Mouse (Mus musculus) ovary, postnatal 14 days (tissue): ENCODE data around the gene Gcsam.
A peak's percentile ranks its signal among the peaks of the same experiment; 100 is the strongest.

Experiments
- DNase-seq: peaks from one replicate; pipeline ENCODE4 v3.0.0; 2022; ENCODE audit warnings: low spot score

Gcsam gene

DNA sequence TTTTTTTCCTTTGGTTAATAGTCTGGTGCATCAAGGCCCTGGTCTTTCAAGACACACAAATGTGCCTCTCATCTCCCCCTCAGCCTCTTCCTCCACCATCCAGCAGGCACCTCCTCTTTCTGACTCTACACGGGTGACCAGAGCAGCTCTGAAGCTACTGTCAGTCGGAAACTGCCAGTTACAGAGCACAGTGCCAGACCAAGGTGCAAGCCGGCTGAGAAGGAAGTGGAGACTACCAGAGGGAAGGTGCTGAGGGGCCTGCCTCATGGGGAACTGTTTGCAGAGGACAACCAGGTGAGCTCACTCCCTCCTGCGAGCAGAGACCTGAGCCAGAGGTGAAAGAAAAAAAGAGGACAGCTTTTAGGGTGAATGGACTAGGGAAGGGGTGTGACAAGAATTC is at the start of gene Gcsam:
Gcsam (plus strand) TSS at position 114 of the 400 bp plus-strand sequence.
- no peak for DNase-seq

DNA sequence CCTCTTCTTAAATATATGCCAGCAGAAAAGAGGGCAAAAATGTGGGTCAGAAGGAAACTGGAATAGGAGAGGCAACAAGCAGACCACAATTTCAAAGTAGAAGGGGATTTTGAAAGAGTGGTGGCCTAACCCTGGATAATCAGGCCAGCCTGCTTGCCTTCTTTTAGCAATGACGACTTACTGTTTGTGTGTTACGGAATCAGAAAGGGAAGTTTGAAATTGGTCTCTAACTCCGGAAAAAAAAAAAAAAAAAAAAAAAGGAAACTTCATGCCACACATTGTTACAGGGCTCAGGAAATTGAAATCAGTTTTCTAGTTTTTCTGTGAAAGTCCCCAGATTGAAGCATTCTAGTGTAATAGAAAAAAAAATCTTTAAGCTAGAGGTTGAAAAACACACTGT is 48.4 kb upstream of the Gcsam start:
- DNase-seq: no peak

DNA sequence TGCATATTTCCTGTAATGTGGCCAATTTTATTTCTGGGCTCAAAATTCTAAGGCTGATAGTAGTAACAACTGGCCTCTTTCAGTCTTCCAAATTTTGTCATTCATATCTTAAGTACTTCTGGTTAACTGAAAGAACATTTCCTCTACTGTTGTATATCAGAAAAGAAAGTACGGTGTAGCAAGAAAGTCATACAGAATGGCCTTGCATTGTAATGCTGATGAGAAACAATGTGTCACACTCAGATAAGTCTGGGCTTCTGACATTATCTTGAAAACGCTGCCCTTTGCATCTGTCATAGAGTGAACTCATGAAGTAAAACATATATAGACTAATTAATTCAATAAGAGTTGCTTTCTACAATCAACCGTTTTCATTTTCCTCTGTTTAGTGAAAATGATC is 37.9 kb upstream of the Gcsam start:
- no peak for DNase-seq

DNA sequence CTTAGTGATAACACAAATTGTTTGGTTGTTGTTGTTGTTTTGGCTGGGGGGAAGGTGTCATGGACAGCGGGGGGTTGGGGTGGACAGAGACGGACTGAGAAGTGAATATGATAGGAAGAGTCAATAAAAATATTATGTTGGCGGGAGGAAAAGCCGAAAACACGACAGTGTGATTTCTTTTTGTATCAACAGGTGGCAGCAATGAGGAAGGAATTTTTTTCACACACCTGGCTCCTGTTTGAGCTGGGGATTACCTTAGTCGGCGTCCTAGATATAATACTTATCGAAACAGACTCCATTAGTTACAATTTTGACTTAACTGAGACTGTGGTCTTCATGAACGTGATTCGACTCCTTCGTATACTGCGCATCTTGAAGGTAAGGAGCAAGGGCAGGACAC is 30.3 kb upstream of the Gcsam start:
- DNase-seq: no peak

DNA sequence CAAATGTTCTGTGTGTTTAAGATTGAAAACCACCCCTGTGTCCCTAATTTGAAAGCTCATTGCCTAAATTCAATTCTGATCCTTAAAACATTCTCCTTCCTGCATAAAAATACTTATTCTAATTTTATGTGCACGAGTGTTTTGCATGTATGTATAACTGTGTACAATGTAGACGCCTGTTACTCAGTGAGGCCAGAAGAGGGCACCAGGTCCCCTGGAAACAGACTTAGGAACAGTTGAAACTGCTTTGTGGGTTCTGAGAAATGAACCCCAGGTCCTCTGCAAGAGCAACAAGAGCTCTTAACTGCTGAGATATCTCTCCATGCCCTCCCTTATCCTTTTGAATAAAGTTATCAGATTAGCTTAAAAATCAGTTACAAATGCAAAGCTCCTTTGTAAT is 27.7 kb upstream of the Gcsam start:
- DNase-seq: no peak

DNA sequence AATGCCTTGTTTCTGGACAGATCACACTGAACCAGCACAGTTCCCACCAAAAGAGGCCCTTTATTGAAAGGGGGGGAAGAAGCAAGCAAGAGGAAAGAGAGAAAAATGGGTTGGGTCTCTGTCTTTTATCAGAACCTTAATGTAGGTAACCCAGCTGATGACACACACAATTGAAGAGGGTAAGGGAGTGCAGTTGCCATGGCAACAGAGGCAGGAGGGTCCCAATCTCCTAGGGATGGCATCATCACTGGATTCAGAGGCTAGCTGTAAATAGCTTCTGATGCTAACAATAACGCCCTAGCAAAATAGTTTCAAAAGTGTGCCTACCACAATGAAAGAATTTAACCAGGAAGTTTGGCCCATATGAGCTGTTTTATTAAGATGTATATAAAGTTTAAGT is 16.5 kb upstream of the Gcsam start:
- DNase-seq: no peak

DNA sequence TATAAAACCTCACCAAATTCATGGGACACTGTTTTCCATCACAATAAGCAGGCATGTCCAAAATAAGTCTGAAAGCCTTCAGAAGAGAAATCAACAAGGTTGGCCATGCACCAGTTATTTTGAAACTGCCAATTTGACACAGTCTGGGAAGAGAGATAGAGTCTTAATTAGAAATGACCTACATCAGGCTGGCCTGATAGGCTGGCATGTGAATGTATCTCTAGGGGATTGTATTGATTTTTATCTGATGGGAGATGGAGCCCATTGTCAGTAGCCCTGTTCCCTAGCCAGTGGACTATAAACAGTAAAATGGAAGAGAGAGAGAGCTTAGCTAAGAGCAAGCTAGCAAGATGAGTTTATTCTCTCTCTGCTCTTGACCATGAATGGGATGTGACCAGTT is 14.7 kb upstream of the Gcsam start:
- no peak for DNase-seq

DNA sequence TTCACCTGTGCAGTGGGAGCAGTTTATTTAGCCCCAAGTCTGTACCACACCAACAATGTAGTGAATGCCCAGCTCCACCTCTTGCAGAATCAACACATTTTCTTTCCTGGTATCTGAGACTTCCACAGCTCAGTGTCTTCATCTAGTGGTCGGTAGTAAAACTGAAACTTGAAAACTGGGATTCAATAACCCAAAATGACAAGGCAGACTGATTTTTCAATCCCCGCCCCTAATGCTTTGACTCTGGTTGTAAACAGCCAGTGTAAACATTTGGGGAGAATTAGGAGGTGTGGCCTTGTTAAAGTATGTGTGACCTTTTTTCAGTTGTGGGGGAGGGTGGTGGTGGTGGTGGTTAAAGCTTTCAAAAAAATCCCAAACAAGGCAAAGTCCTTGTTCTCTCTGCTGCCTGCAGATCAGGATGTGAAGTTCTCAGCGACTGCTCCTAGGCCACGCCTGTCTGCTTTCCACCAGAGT is 1.7 kb upstream of the Gcsam start:
- DNase-seq: no peak

DNA sequence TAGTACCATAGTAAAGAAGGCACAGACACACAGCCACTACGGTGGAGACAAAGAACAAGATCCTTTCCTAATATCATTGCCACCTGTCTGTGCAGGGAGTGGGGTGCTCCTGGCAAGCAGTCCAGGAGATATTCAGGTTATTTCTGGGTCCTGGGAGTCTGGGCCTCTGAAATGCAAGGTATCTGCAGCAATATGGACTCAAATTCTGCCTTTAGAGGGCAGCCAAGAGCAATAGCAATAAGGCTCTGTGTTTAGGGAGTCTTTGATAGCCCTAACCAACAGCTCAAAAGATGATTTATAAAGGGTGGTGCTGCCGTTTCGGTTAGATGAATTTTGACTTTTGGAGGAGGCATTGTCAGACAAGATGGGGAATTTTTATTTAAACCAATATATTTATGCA is 880 bp upstream of the Gcsam start:
- no peak for DNase-seq

DNA sequence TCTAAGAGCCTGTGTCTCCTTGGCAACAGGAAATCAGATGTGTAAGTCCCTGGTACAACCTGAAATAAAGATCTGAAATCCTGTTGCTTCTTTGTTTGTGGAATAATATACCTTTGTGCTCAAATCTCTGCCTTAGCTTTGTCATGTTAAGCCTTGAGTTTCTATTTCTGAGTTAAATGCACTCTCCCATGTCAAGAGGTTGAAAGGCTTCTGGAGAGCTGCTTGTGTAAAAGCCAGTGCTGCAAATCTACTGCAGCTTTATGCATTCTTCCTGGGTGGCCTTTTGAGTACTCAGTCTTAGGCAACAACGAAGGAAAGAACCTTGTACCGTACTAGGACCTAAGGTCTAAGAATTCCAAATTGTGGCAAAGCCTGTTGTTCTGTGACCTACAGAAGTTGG is 3.1 kb downstream of the Gcsam start:
- DNase-seq: no peak

DNA sequence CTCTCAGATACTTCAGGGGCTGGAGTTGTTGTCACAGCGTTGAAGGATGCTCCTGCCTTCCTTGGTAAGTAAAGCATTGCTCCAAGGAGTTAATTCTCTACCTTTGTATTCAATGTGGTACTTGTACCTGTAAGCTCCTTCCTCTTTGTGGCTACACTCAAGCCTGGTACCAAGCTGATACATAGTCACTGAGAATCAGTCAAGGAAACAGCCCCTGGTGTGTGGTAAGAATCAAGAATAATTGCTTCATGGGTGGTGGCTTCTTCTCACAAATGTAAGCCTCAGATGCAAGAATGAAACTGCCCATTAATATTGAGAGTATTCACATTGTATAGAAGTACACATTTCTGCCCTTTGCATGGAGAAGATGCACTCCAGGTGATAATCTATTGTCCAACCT is 5.8 kb downstream of the Gcsam start:
- DNase-seq: no peak

DNA sequence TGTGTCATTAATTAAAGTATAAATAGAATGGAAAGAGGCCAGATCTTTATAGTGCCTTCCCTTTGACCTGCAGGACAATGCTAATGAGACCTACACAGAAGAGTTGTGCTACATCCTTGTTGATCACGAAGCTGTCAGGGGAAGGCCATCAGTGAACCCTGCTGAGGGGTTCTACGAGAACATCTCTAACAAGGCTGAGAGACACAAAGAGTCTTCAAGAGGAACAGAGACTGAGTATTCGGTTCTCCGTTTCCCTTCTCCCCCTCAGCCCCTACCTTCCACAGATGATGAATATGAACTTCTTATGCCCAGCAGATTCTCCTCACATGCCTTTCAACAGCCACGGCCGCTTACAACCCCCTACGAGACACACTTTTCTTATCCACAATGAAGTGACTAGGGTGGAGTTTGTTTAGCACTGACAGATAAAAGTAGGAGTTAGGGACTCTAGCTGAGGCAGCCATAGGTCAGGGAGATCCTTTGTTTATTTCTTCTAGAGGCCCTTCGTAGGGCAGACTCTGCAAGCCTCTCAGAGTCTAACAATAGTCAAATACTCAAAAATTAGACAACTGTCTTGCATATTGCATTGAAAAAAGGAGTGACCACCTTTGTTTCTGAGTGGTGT is 9.7 kb downstream of the Gcsam start:
- DNase-seq: no peak

DNA sequence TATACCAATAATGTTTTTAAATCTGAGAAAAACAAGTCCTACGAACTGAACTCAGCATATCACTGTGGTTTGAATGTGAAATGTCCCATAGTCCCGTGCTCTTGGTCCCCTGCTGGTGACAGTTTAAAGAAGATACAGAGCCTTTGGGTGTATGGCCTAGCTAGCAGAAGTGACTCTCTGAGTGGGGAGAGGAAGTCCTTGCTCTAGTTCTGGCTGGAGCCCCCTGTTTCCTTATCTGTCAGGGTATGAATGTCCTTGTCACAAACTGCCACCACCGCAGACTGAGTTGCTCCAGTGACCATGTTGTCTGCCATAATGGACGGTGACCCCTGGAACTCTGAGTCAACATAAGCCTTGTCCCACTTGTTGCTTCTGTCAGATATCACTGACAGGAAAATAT is 13.1 kb downstream of the Gcsam start:
- DNase-seq: no peak

DNA sequence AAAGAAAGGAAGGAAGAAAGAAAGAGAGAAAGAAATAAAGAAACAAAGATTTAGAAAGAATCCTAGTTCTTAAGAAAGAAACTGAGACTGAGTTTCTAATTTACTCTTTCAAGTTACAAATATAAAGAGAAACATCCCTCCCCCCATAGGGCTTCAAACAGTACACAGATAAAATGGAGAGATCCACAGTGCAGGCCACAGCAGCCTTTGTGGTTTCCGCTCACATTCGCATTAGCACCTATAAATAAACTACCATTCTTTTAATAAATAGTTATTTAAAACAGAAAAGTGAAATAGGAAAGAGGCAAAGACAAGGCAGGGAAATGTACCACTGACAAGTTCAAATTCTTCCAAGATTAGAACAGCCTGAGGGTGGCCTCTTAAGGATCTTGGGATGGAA is 14.6 kb downstream of the Gcsam start:
- DNase-seq: no peak

DNA sequence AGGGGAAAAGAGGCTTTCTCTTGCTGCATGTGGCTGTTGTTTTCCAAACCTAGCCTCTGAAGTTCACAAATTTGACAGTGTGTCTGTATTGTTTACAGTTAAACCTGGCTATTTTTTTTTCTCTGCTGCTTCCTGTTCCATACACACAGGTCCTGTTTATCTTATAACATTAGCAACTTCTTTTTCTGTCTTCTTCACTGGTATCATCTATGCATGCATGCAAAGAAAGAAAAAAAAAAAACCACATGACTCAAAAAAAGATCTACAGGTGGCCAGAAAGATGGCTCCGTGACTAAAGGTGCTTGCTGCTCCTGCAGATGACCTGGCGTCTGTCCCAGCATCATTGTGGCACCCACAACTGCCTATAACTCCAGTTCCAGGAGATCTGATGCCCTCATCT is 15.2 kb downstream of the Gcsam start:
- DNase-seq: no peak

DNA sequence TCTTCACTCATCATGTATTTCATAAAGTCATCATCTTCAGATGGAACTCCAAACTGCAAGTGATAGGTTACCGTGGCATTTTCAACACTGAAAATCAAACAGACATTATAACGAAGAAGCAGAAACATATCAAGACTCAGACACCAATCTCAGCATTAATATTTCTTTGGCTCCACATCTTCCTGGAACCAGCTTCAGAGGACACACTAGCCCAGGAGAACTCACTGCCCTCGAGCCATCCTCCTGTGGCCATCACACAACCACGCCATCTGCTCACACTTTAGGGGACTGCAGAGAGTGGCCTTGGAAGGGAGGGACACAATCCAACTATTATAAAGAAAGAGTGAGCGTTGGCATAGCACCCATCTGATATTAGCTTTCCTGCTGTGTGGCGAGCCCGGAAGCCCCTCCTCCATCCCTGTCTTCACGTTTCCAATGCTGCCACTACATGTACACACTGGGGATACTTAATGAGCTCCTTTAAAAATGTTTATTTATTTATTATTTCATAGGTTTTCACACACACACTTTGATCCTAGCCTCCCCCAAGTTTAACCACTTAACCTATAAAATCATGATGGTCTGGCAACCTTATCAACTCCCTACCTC is 19.4 kb downstream of the Gcsam start:
- DNase-seq: no peak

DNA sequence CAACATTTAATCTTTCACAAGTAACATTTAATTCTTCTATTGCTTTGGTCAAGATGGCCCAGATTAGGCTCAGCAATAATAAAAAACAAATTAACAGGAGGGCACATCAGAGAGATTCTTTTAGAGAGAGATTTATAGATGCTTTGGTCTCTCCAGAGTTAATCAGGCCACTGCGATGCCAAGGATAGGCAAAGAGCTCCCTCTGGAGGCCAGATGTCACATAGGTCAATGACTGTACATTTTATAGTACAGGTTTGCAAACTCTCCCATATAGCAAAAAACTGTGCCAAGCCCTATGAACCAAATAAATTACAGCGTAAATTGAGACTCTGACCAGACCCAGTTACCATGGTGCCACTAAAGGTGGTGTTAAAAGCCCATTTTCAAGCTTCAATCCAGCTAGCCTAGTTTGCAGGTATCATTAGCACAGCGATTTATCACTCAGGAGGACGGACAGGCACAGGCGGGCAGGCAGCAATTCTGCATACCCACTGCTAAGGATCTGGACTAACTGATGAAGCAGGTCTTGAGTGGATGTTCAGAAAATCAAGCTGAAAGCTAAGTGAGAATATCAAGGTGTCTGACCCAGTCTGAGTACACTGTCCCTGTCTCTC is 20.3 kb downstream of the Gcsam start:
- DNase-seq: peak; percentile 62

DNA sequence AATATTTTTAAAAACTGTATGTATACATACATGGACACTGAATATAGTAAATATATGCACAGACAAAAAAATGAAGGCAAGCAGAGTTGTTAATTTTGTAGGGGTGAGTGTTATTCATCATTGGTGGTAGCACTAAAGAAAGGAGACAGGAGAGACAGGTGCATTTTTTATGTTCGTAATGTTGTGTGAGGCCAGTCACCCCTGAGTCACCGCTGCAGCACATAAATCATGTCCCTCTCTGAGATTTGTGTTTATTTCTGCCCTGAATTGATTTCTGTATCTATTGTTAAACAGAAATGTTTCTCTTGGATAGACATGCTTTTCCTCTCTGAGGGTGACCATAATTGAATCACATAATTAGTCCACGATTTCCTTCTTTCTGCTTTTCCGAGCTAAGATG is 22.2 kb downstream of the Gcsam start:
- DNase-seq: no peak

DNA sequence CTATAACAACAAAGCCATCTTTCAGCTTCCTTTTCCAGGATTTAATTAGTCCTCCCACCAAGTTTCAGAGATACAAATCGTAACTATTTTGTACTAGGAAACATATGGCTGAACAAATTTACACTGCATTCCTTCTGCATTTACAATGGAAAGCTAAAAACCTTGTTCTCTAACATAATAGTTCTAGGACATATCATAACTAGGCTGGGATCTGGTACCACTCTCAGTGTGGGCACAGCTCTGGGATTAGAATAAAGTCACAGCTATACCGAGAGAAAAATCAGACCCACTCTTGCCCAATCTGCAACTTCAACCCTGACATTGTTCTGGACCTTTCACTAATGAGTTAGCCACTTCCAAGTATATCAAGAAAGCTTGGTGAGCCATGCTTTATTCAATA is 25.6 kb downstream of the Gcsam start:
- no peak for DNase-seq

DNA sequence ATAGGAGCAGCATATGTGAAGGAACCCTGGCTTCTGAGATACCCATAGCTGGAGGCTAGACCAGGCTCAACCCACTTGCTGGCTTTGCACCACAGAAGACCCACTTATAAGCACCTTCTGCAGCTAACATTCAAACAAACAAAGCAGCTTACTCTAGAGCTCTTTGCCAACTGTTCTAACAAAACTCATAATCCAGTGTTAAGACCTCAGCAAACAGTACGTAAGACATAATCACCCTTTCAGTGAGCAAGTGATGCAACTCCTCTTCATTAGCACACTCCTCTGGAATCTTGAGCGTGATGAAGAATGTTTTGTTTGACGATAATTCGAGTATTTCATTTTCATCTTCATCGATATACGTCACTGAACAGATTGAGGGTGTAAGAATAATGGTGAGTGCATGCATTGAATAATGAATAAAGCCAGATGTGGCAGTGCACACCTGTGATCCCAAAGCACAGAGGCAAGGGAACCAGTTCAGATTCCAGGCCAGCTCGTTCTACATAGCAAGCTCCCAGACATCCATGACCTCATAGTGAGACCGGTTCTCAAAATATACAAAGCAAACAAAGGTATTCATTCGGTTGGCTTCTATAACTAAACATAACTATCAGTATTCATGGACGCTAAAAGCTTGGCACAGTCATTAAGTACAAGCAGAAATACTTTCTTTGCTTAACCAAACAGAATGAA is 30.0 kb downstream of the Gcsam start:
- DNase-seq: no peak

DNA sequence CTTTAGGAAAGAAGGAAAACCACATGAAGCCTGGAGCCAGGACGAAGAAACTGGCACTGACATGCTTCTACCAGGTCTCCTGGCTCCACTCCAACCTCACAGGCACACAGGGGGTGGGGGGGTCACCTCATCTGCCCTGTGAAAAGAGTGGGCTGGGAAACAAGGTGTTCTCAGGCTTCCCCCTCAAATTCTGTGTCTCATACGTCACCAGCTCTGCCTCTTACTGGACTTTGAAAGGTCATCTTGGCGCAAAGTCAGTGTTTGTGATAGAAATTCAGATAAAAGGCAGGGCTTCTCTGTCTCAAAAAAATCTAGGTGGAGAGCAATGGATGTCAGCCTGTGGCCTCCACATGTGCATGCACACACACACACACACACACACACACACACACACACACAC is 31.1 kb downstream of the Gcsam start:
- DNase-seq: no peak

DNA sequence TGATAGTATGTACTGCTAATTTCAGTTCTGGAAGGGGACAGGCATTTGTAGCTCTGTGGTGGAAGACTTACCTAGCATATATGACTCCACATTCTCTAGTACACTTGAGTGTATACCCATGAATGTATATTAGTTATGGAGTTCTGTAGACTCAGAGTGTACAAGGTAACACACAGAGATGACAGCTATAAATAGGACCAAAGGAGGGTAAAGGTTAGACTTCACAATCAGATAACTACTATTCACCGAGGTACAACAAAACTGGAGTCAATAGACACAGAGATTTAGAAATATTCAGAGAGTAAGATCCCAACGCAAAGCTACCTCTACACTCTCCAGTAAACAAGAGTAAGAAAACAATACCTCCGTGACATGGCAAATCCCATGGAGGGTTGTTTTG is 33.8 kb downstream of the Gcsam start:
- no peak for DNase-seq

DNA sequence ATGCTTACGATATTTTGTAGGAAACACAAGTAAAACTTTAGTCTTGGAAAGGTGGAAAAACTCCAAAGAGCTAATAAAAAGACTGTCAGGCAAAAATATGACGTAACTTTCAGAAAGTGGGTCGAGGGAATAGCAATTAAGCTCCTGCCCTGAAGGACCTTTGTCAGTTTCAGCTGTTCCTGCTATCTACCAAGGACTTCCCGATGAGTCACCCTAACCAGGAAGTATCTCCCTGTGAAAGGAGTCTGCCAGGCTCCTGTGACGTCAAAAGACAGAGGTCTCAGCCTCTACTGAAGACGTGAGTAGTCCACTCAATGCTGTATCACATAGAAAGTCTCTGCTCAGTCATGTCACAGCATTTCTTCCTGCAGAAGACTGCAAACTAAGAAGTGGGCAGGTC is 34.2 kb downstream of the Gcsam start:
- DNase-seq: no peak
